Mouse (Mus musculus): ENCODE results near the gene Hemk1. TPM values are rescaled to one million over a fixed set of nuclear protein-coding genes. Genes with fewer than 3 reads are reported as not detected.

Gene Hemk1
- 8.8 and 10.1 TPM in 2 replicates for polyA plus RNA-seq (2015; fragmentation: Nextera tagmentation; extraction: Ambion mirVana)

GRCm38 (mm10) chr9:107338172-107338883, at the start of gene Hemk1:
TSS of gene Hemk1 (minus strand) at chr9:107338350.
- Histone ChIP-seq H3K36me3 (peaks cover 4% of the 10 kb centered on the region; the same call in 1 of the 2 replicates), H3K9me3 (no peaks in the 10 kb centered on the region), H3K27me3 (peaks cover 6% of the 10 kb centered on the region), H3K4me3 (peak within 1 kb of the TSS; percentile 56), H3K27ac (peak within 1 kb of the TSS; percentile 62; the same call in 1 of the 2 replicates), H3K4me2 (peak within 1 kb of the TSS; percentile 65), H3K4me1 (peaks cover 17% of the 10 kb centered on the region), H3K9ac (peak within 1 kb of the TSS; percentile 73)
- ATAC-seq (ENCODE audit: insufficient number of reproducible peaks, low FRiP score, low TSS enrichment, low read depth), result peak; percentile 72; the same call in 1 of the 2 replicates
- 3% methylated on average over 30 of the region's 30 CpGs for WGBS

DNA sequence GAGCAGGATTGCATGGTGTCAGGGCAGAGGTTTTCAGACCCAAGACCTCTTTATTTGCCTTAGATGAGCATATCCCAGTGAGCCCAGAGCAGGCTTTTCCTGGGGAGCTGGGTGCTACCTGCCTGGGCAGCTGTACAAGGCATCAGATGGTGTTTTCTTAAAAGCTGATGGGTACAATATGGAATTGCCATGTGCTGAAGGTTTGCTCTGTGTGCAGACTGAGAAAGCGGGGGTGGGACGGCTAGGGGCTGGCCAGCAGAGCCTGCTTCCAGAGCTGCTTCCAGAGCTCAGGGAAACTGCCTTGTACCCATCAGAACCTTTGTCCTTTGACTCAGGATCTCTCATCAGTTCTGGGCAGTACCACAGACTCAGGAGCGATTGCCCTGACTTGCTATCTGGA, 49.6 kb upstream of the Hemk1 start:
- Histone ChIP-seq H3K27me3 (peaks cover 62% of the 10 kb centered on the region), H3K9ac (no peak overlapping the region), H3K9me3 (no peaks in the 10 kb centered on the region), H3K4me1 (peaks cover 12% of the 10 kb centered on the region; the same call in 1 of the 2 replicates), H3K4me3 (no peak overlapping the region), H3K27ac (no peak overlapping the region), H3K36me3 (no peaks in the 10 kb centered on the region), H3K4me2 (no peak overlapping the region)
- no peak for ATAC-seq (ENCODE audit: insufficient number of reproducible peaks, low FRiP score, low TSS enrichment, low read depth)
- 80% methylated on average over 3 of the region's 3 CpGs for WGBS

- peaks cover 72% of the 10 kb centered on the region for H3K27me3 ChIP-seq
- H3K4me2 ChIP-seq, result no peak overlapping the region
- no peak overlapping the region for H3K4me3 ChIP-seq
Measured at GRCm38 (mm10) chr9:107386722-107387121, 48.6 kb upstream of the Hemk1 start.

DNA sequence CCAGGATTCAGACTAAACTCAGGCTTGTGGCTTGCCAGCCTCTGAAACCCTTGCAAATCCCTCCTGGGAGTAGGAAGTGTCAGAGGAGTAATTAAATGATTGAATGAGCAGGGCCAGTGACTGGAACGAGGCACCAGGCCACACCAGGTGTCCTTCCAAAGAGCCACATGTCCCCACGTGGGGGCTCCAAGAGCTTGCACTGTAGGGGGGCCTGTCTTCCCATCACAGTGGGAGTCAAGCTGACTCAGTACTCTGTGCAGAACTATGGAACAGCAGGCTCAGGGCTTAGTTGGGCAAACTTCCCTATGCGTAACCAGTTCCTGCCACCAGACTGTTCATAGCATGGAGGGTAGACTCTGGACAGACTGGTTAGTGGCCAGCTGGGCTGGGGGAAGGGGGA, 46.2 kb upstream of the Hemk1 start:
- no peak overlapping the region for H3K27ac ChIP-seq
- no peaks in the 10 kb centered on the region for H3K9me3 ChIP-seq
- H3K9ac ChIP-seq, result no peak overlapping the region
- no peak overlapping the region for H3K4me3 ChIP-seq
- ATAC-seq (ENCODE audit: insufficient number of reproducible peaks, low FRiP score, low TSS enrichment, low read depth), result no peak
- H3K36me3 ChIP-seq, result no peaks in the 10 kb centered on the region
- 25% methylated on average over 3 of the region's 3 CpGs for WGBS
- H3K4me2 ChIP-seq, result no peak overlapping the region
- peaks cover 89% of the 10 kb centered on the region for H3K27me3 ChIP-seq
- H3K4me1 ChIP-seq, result peaks cover 6% of the 10 kb centered on the region; the same call in 1 of the 2 replicates

More at GRCm38 (mm10) chr9:107386722-107387121, 48.6 kb upstream of the Hemk1 start:
- no peaks in the 10 kb centered on the region for H3K36me3 ChIP-seq
- peaks cover 12% of the 10 kb centered on the region; the same call in 1 of the 2 replicates for H3K4me1 ChIP-seq
- ATAC-seq (ENCODE audit: insufficient number of reproducible peaks, low FRiP score, low TSS enrichment, low read depth), result no peak
- H3K9me3 ChIP-seq, result no peaks in the 10 kb centered on the region
- WGBS, result 59% methylated on average over 3 of the region's 3 CpGs
- H3K9ac ChIP-seq, result no peak overlapping the region
- H3K27ac ChIP-seq, result no peak overlapping the region

DNA sequence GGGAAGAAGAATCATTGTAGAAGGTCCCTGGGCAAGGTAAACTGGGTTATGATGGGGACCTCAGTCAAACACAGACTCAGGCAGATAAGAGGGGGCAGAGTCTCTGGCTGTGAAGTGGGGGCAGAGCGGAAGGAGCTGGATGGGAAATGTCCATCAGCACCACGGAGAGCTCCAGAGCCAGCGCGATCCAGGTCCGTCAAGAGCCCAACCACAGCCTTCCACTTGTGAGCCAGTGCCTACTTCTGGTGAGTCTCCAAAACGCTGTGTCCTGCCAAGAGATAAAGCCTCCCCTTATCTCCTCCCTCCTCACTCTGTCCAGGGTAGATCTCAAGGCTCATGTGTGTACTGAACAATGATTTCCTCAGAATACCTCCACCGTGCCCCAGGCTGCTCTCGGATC, 43.6 kb upstream of the Hemk1 start:
- ATAC-seq (ENCODE audit: insufficient number of reproducible peaks, low FRiP score, low TSS enrichment, low read depth), result no peak
- WGBS, result 12% methylated on average over 8 of the region's 8 CpGs
- no peak overlapping the region for H3K4me3 ChIP-seq

DNA sequence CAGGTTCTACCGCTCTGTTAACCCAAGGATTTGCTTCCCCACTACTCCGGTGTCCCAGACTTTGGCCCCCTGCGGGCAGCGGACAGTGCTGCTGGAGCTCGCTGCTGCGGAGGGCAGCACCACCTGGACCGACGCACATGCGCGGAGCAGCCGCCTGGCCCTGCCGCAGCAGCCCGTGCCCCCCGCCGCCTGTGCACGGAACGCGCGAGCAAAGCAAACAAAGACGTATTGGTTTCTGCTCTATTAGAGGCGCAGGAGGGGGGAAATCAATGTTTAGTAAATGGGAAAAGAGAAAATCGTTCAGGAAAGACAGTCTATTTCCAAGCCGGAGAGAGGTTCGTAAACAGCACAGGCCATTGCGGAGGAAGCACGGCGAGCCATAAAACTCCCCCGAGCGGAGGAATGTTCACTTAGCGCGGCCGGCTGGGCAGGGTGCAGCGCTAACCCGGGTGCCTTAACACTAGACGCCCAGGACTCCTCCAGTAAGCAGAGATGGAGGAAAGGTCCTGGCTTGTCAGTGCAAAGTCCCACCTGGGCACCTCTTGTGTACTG, 39.9 kb upstream of the Hemk1 start:
- no peak overlapping the region for H3K9ac ChIP-seq
- no peaks in the 10 kb centered on the region for H3K9me3 ChIP-seq
- peaks cover 11% of the 10 kb centered on the region for H3K4me1 ChIP-seq
- peak overlapping the region; percentile 37 for H3K4me3 ChIP-seq
- under 1% methylated on average over 35 of the region's 35 CpGs for WGBS
- ATAC-seq (ENCODE audit: insufficient number of reproducible peaks, low FRiP score, low TSS enrichment, low read depth), result no peak
- H3K27me3 ChIP-seq, result peaks cover 89% of the 10 kb centered on the region
- no peaks in the 10 kb centered on the region for H3K36me3 ChIP-seq
- no peak overlapping the region for H3K27ac ChIP-seq
- peak overlapping the region; percentile 58 for H3K4me2 ChIP-seq

More for the DNA sequence above, 43.6 kb upstream of the Hemk1 start:
- no peak overlapping the region for H3K27ac ChIP-seq
- H3K4me2 ChIP-seq, result no peak overlapping the region
- H3K9ac ChIP-seq, result no peak overlapping the region
- peaks cover 11% of the 10 kb centered on the region for H3K4me1 ChIP-seq
- no peaks in the 10 kb centered on the region for H3K36me3 ChIP-seq
- H3K9me3 ChIP-seq, result no peaks in the 10 kb centered on the region
- H3K27me3 ChIP-seq, result peaks cover 97% of the 10 kb centered on the region

GRCm38 (mm10) chr9:107375451-107375850, 37.3 kb upstream of the Hemk1 start:
- H3K9me3 ChIP-seq, result no peaks in the 10 kb centered on the region
- no peak overlapping the region for H3K4me3 ChIP-seq
- H3K27ac ChIP-seq, result no peak overlapping the region
- WGBS, result 16% methylated on average over 5 of the region's 5 CpGs
- H3K4me1 ChIP-seq, result peaks cover 11% of the 10 kb centered on the region
- H3K36me3 ChIP-seq, result no peaks in the 10 kb centered on the region
- no peak overlapping the region for H3K9ac ChIP-seq
- no peak overlapping the region for H3K4me2 ChIP-seq
- ATAC-seq (ENCODE audit: insufficient number of reproducible peaks, low FRiP score, low TSS enrichment, low read depth), result no peak
- H3K27me3 ChIP-seq, result peaks cover 63% of the 10 kb centered on the region

DNA sequence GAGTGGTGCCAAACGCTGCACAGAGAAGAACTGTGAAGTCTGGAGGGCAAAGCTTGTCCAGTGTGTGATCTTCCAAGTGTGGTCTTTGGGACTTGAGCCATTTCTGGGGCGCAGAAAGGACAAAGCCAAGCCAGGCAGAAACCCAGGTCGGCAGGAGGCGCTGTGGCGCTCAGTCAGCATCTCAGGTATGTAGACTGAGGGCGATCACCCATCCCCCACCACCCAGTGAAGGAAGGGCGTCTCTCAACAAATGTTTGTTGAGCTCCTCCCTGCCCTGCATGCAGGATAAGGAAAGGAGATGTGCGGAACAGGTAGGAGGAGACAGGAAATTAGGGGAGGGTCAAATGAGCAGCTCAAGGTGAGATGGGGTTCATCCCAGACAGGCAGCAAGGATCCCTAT, 36.5 kb upstream of the Hemk1 start:
- Histone ChIP-seq H3K9ac (no peak overlapping the region), H3K4me1 (peaks cover 11% of the 10 kb centered on the region), H3K27me3 (peaks cover 58% of the 10 kb centered on the region), H3K36me3 (no peaks in the 10 kb centered on the region), H3K4me3 (no peak overlapping the region), H3K4me2 (no peak overlapping the region), H3K9me3 (no peaks in the 10 kb centered on the region), H3K27ac (no peak overlapping the region)
- ATAC-seq (ENCODE audit: insufficient number of reproducible peaks, low FRiP score, low TSS enrichment, low read depth), result no peak
- 2% methylated on average over 8 of the region's 8 CpGs for WGBS

DNA sequence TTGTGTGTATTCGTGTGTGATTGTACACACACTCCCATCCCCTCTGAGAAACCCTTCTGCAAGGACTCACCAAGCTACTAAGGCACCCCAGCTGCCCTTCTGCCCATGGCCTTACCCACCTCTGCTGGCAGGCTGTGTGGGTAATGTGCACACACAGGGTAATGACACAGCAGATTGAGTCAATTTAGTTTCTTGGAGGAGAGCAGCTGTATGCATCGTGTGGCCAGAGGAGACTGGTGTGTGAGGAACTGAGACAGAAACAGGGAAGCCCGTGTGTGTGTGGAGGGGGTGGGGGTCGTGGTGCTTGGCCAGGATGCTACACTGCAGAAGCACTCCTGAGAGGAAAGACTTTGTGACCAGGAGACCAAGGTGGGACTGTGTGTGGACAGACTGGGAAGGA, 34.3 kb upstream of the Hemk1 start:
- H3K27me3 ChIP-seq, result peaks cover 41% of the 10 kb centered on the region
- H3K9me3 ChIP-seq, result no peaks in the 10 kb centered on the region
- peaks cover under 1% of the 10 kb centered on the region; the same call in 1 of the 2 replicates for H3K4me1 ChIP-seq
- no peak for ATAC-seq (ENCODE audit: insufficient number of reproducible peaks, low FRiP score, low TSS enrichment, low read depth)
- H3K9ac ChIP-seq, result no peak overlapping the region
- 42% methylated on average over 4 of the region's 4 CpGs for WGBS
- no peaks in the 10 kb centered on the region for H3K36me3 ChIP-seq
- H3K4me2 ChIP-seq, result no peak overlapping the region
- H3K4me3 ChIP-seq, result no peak overlapping the region
- no peak overlapping the region for H3K27ac ChIP-seq

DNA sequence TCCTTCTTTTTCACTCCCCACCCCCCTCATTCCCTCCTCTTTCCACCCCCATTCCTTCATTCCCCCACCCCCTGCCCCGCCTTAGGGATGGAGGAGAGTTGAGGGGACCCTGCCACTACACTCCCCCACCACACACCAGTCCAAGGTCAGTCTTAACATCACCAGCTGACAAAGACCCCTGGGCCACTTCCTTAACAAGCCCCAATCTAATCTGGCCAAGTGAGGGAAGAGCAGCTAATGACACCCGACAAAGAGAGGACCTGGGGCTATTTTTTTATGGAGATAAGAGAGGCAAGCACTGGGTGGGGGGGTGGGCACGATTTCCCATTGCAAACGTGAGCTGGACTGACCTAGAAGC, 31.9 kb upstream of the Hemk1 start:
- 3% methylated on average over 4 of the region's 4 CpGs for WGBS
- H3K27me3 ChIP-seq, result peaks cover 21% of the 10 kb centered on the region

DNA sequence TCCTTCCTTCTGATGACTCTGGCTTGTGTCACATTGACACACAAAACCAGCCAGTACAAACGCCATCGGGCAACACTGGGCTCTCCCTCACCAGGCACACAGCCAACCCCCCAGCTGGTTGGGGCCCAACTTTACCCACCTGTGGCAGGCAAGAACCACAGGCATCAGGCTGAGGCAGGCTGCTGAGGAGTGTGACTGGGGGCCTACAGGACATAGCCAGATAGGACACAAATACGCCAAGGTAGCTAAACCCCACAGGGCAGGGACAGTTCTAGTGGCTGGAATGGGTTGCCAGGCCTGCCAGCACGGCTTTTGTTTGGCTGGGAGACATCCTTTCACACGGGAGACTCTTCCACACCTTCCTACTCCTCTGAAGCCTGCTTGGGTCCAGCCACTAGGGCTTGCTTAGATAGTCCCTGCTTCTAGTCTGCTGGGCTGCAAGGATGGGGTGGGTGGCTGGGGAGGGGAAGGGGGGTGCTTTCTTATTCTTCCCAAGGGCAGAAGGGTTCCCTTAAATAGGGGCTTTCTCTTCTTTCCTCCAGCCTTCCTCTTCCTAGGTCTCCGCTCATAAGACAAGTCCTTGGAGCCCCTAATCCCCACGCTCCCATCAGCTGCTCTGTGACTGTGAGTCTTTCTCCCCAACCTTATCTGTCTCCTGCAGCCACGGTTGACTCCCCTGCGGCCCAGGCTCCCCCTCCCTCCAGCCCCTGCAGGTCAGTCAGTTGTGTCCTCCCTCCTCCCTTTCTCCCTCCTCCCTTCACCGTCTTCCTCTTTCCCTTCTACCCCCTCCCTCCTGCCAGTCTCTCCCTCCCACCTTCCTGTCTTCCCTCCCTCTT, 31.3 kb upstream of the Hemk1 start:
- Histone ChIP-seq H3K4me1 (no peaks in the 10 kb centered on the region), H3K27me3 (peaks cover 16% of the 10 kb centered on the region), H3K27ac (no peak overlapping the region), H3K4me3 (no peak overlapping the region), H3K9me3 (no peaks in the 10 kb centered on the region), H3K4me2 (no peak overlapping the region), H3K9ac (no peak overlapping the region), H3K36me3 (no peaks in the 10 kb centered on the region)
- no peak for ATAC-seq (ENCODE audit: insufficient number of reproducible peaks, low FRiP score, low TSS enrichment, low read depth)
- WGBS, result 34% methylated on average over 10 of the region's 10 CpGs

More for the DNA sequence above, 31.9 kb upstream of the Hemk1 start:
- no peak overlapping the region for H3K4me3 ChIP-seq
- H3K4me2 ChIP-seq, result no peak overlapping the region
- H3K9ac ChIP-seq, result no peak overlapping the region
- H3K27ac ChIP-seq, result no peak overlapping the region
- no peaks in the 10 kb centered on the region for H3K36me3 ChIP-seq
- no peaks in the 10 kb centered on the region for H3K4me1 ChIP-seq
- no peaks in the 10 kb centered on the region for H3K9me3 ChIP-seq
- no peak for ATAC-seq (ENCODE audit: insufficient number of reproducible peaks, low FRiP score, low TSS enrichment, low read depth)

GRCm38 (mm10) chr9:107368302-107368701, 30.2 kb upstream of the Hemk1 start:
- Histone ChIP-seq H3K4me3 (no peak overlapping the region), H3K4me1 (no peaks in the 10 kb centered on the region), H3K4me2 (no peak overlapping the region), H3K9ac (no peak overlapping the region), H3K27me3 (0 out of 2 replicates have a peak, but pooled peaks cover 12% of the 10 kb centered on the region), H3K9me3 (no peaks in the 10 kb centered on the region), H3K36me3 (no peaks in the 10 kb centered on the region), H3K27ac (no peak overlapping the region)
- no peak for ATAC-seq (ENCODE audit: insufficient number of reproducible peaks, low FRiP score, low TSS enrichment, low read depth)
- whole genome bisulfite sequencing, result 66% methylated on average over 1 of the region's 1 CpGs
